Mouse (Mus musculus) intestine, postnatal 0 days (tissue): ENCODE measurements around the gene Asb8. TPM values are rescaled to one million over a fixed set of nuclear protein-coding genes. Genes with fewer than 3 reads are reported as not detected.

Experiments used
- ATAC-seq: fragments of 200-750 bp; cut with Nextera tagmentation; 2 replicates; pipeline ENCODE4 v1.8.0; 2017; ENCODE audit warnings: mild to moderate bottlenecking, moderate TSS enrichment, moderate library complexity
- H3K27ac ChIP-seq: fragments of 300-500 bp; sonication (generic); 2 replicates; pipeline ENCODE4 v1.5.1; 2014; ENCODE audit warnings: mild to moderate bottlenecking, low read depth, low read length, moderate library complexity
- H3K27me3 ChIP-seq: fragments of 300-500 bp; sonication (generic); replicated peaks from 2 replicates; pipeline ENCODE4 v1.6.1; 2014; ENCODE audit warnings: low read length, mixed read lengths; ENCODE audit not compliant: control insufficient read depth, insufficient read depth
- H3K36me3 ChIP-seq: fragments of 300-500 bp; sonication (generic); 2 replicates; pipeline ENCODE4 v1.6.1; 2014; ENCODE audit warnings: mild to moderate bottlenecking, moderate library complexity; ENCODE audit not compliant: control insufficient read depth, insufficient read depth
- H3K4me1 ChIP-seq: fragments of 300-500 bp; sonication (generic); replicated peaks from 2 replicates; pipeline ENCODE4 v1.6.1; 2014; ENCODE audit warnings: antibody characterized with exemption, low read length, mixed read lengths; ENCODE audit not compliant: control insufficient read depth, insufficient read depth
- H3K4me2 ChIP-seq: fragments of 300-500 bp; sonication (generic); replicated peaks from 2 replicates; pipeline ENCODE4 v1.6.1; 2014; ENCODE audit warnings: low read depth, mild to moderate bottlenecking, moderate library complexity
- H3K4me3 ChIP-seq: fragments of 300-500 bp; sonication (generic); 2 replicates; pipeline ENCODE4 v1.5.1; 2014; ENCODE audit warnings: low read depth, low read length
- H3K9ac ChIP-seq: fragments of 300-500 bp; sonication (generic); 2 replicates; pipeline ENCODE4 v1.6.1; 2014; ENCODE audit warnings: mild to moderate bottlenecking, low read depth, low read length
- H3K9me3 ChIP-seq: fragments of 300-500 bp; sonication (generic); 2 replicates; pipeline ENCODE4 v1.6.1; 2016; ENCODE audit warnings: mixed run types; ENCODE audit not compliant: control insufficient read depth
- CTCF ChIP-seq: sonication (generic); IDR thresholded peaks from 2 replicates; pipeline ENCODE4 v1.5.1; 2016; ENCODE audit warnings: low read depth, mild to moderate bottlenecking, control low read depth, antibody characterized with exemption, moderate library complexity
- WGBS: fragments of 180-500 bp; shearing (Covaris S2); extraction: QIAGEN DNeasy Blood & Tissue Kit; methylation state at CpG from one replicate; pipeline ENCODE4 v1.1.7; 2014; 5-methylcytosine and 5-hydroxymethylcytosine counted together
- polyA plus RNA-seq: library from polyadenylated mRNA; unstranded; fragments of >200 nt; fragmentation: Nextera tagmentation; extraction: Ambion mirVana; gene quantifications from 2 replicates; pipeline ENCODE4 v1.2.1, GENCODE M21; 2015

The Asb8 gene
- polyA plus RNA-seq, 1 experiment from 2014 or later: 41.9 TPM

GRCm38 (mm10) chr15:98153625-98154024, 11.8 kb downstream of the Asb8 start:
- 33% methylated on average over 3 of the region's 3 CpGs for WGBS
- Histone ChIP-seq H3K27me3 (no peaks in the 10 kb centered on the region), H3K9ac (no peak overlapping the region), H3K9me3 (no peaks in the 10 kb centered on the region), H3K4me3 (no peak overlapping the region), H3K4me1 (no peaks in the 10 kb centered on the region), H3K36me3 (no peaks in the 10 kb centered on the region), H3K4me2 (no peak overlapping the region), H3K27ac (no peak overlapping the region)
- TF ChIP-seq CTCF: peak; percentile 78
- no peak for ATAC-seq

- Histone ChIP-seq H3K9me3 (no peaks in the 10 kb centered on the region), H3K4me3 (no peak overlapping the region), H3K4me2 (no peak overlapping the region), H3K27ac (no peak overlapping the region), H3K4me1 (no peaks in the 10 kb centered on the region), H3K9ac (no peak overlapping the region), H3K36me3 (no peaks in the 10 kb centered on the region), H3K27me3 (no peaks in the 10 kb centered on the region)
- TF ChIP-seq CTCF: no peak
- ATAC-seq: no peak
- WGBS: 81% methylated on average over 7 of the region's 7 CpGs
These were observed 12.5 kb downstream of the Asb8 start for GRCm38 (mm10) chr15:98152916-98153315.

DNA sequence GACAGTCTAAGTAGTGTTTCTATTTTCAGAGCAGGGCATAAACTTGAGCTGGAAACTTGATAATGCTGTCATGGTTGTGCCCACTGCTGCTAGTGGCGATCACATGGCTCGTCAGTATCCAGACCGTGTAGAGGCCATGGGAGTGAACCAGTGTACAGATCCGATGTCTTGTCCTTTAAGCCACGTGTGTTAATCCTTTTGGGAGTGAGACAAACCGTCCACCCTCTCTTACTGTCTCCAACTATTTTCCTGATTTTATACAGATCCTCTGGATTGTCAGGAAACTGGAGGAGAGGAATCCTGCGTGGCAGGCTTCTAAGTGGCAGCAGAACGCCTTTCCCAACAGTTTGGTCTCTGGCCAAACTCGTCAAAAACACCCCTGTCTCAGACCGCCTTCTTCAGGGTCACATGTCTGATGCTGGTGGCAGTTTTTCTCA, 16.2 kb downstream of the Asb8 start:
- no peaks in the 10 kb centered on the region for H3K4me1 ChIP-seq
- ATAC-seq: no peak
- H3K27ac ChIP-seq: no peak overlapping the region
- H3K27me3 ChIP-seq: no peaks in the 10 kb centered on the region
- H3K4me3 ChIP-seq: no peak overlapping the region
- no peaks in the 10 kb centered on the region for H3K9me3 ChIP-seq
- no peaks in the 10 kb centered on the region for H3K36me3 ChIP-seq
- TF ChIP-seq CTCF: no peak
- 71% methylated on average over 10 of the region's 10 CpGs for WGBS
- no peak overlapping the region for H3K9ac ChIP-seq
- H3K4me2 ChIP-seq: no peak overlapping the region

DNA sequence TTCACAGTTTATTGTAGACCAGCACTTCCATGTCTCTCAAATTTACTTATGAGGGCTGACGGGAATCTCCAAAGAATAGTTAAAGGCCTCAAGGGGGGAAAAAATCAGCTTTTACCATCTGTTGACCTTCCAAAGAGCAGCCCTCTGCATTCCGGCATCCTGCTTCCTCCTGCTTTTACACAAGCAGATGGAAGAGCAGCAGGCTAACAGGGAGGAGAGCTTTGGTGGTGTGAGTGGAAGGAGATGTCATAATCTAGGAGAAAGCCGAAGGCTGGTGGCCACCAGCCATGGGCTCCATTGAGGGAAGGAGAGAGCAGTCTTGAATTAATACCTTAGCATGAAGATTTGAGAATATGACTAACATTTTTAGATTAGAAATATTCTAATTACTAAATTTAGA, 17.1 kb downstream of the Asb8 start:
- no peaks in the 10 kb centered on the region for H3K9me3 ChIP-seq
- H3K36me3 ChIP-seq: no peaks in the 10 kb centered on the region
- 69% methylated on average over 3 of the region's 3 CpGs for WGBS
- no peaks in the 10 kb centered on the region for H3K4me1 ChIP-seq
- no peaks in the 10 kb centered on the region for H3K27me3 ChIP-seq
- no peak overlapping the region for H3K9ac ChIP-seq
- H3K4me3 ChIP-seq: no peak overlapping the region
- no peak for TF ChIP-seq CTCF
- ATAC-seq: no peak
- H3K27ac ChIP-seq: no peak overlapping the region
- H3K4me2 ChIP-seq: no peak overlapping the region

DNA sequence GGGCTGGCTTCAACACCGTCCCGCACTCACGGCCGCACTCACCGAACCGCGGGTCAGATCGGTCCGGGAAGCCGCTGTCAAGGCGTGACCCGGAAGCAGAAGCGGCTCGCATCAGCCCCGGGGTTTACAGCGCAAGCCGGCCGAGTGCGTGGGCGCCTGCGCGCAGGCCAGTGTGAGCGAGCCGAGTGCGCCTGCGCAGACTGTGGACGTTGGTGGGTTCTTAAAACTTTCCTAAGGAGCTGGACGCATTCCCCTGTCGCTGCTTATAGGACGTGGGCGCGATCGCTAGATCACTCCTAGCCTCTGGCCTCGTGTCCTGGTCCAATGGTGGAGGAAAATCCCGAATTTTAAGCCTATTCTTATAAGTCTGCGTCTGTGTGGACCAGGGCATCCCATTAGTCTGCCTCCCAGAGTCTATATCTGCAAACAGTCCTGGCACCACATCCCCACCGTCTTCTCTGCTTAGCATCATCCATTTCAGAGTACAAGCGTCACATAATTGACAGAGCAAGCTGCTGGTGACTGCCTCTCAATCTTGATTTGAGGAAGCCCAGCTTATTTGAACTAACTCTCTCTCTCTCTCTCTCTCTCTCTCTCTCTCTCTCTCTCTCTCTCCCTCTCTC, 19.8 kb downstream of the Asb8 start:
- H3K9ac ChIP-seq: peak overlapping the region; percentile 83
- peaks cover 18% of the 10 kb centered on the region for H3K36me3 ChIP-seq
- H3K4me2 ChIP-seq: peak overlapping the region; percentile 87
- H3K27me3 ChIP-seq: no peaks in the 10 kb centered on the region
- peak overlapping the region; percentile 74 for H3K4me3 ChIP-seq
- H3K4me1 ChIP-seq: no peaks in the 10 kb centered on the region
- H3K27ac ChIP-seq: peak overlapping the region; percentile 84
- peak; percentile 94 for ATAC-seq
- TF ChIP-seq CTCF: no peak
- H3K9me3 ChIP-seq: no peaks in the 10 kb centered on the region
- WGBS: under 1% methylated on average over 38 of the region's 38 CpGs

- Histone ChIP-seq H3K9me3 (no peaks in the 10 kb centered on the region), H3K4me1 (no peaks in the 10 kb centered on the region), H3K27me3 (no peaks in the 10 kb centered on the region), H3K27ac (peak overlapping the region; percentile 84), H3K4me2 (peak overlapping the region; percentile 87), H3K4me3 (peak overlapping the region; percentile 74), H3K36me3 (peaks cover 22% of the 10 kb centered on the region), H3K9ac (peak overlapping the region; percentile 83)
- peak; percentile 55 for ATAC-seq
- WGBS: under 1% methylated on average over 35 of the region's 36 CpGs
- TF ChIP-seq CTCF: no peak
These were observed 20.4 kb downstream of the Asb8 start for GRCm38 (mm10) chr15:98144861-98145507.
